Mouse (Mus musculus) liver, embryonic 14.5 days (tissue): ENCODE measurements at regions not wholly inside any gene's neighbourhood (a gene's known extent, or its start where the extent isn't known, plus 50 kb on each side); places are given as distances from the start of the nearest gene placed in this dataset.

Experiments
- CTCF ChIP-seq: IDR thresholded peaks from 2 replicates; pipeline ENCODE4 v1.5.1; 2016; ENCODE audit warnings: antibody characterized with exemption, low read depth, control low read depth
- EP300 ChIP-seq: IDR thresholded peaks from 2 replicates; pipeline ENCODE4 v1.6.1; 2016; ENCODE audit warnings: antibody characterized with exemption, low read depth

- no peak for TF ChIP-seq EP300
- no peak for TF ChIP-seq CTCF
Measured at GRCm38 (mm10) chr2:45346358-45346757, 229.2 kb upstream of the Zeb2 start.
